Mouse (Mus musculus) C2C12 (cell line): ENCODE measurements around the gene Plch1.

ENCODE experiments used
- CTCF ChIP-seq: IDR thresholded peaks from one replicate; pipeline ENCODE4 v1.5.1; 2011; ENCODE audit not compliant: control insufficient read depth, insufficient read depth, insufficient read length
- FOSL1 ChIP-seq: IDR thresholded peaks from one replicate; pipeline ENCODE4 v1.8.0; 2011; ENCODE audit warnings: mild to moderate bottlenecking, low read length; ENCODE audit not compliant: poor library complexity, insufficient read depth, severe bottlenecking
- MAX ChIP-seq: IDR thresholded peaks from one replicate; pipeline ENCODE4 v1.6.1; 2011; ENCODE audit warnings: mild to moderate bottlenecking, control low read depth
- MYOD1 ChIP-seq: IDR thresholded peaks from one replicate; pipeline ENCODE4 v1.6.1; 2011; ENCODE audit warnings: low read depth; ENCODE audit not compliant: control insufficient read depth, insufficient read length
- MYOG ChIP-seq: IDR thresholded peaks from one replicate; pipeline ENCODE4 v1.6.1; 2011; ENCODE audit not compliant: control insufficient read depth, insufficient read length; ENCODE audit errors: extremely low read depth
- USF1 ChIP-seq: IDR thresholded peaks from one replicate; pipeline ENCODE4 v1.6.1; 2011; ENCODE audit warnings: low read depth, mild to moderate bottlenecking, control low read depth, moderate library complexity

- TF ChIP-seq CTCF = no peak
- no peak for TF ChIP-seq MAX
- TF ChIP-seq USF1 = no peak
- TF ChIP-seq MYOD1 = no peak
- TF ChIP-seq MYOG = no peak
- TF ChIP-seq FOSL1 = no peak
Observed at GRCm38 (mm10) chr3:63760821-63761220, 138.5 kb downstream of the Plch1 start.
